Mouse (Mus musculus): ENCODE results near the gene Cdh18.
"Not testable (repeated sequence)": the region's sequence is repeated elsewhere in the genome, so short reads cannot be mapped to it uniquely, and the experiment has no call there.

Cdh18 gene

GRCm38 (mm10) chr15:22947234-22947633 lies 398.4 kb downstream of the Cdh18 start:
- DNase-seq (ENCODE audit: low read depth) = no peak

DNA sequence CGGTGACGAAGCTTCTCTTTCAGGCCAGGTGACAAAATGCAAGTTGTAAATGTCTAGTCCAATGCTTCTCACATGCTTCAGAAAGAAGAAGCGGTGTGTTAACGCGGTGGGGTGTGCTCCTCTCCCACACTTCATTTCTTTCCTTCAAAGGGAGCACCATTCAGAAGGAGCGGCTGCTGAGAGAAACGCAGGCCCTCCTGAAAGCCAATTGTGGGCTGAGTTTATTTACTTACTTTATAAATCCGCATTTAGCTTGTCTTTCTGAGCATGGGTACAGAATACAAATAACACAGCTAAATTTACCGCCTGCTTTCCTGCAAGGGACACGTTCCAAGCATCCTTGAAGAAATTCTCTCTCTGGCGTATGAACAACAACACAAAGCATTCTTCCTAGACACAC lies 420.6 kb downstream of the Cdh18 start:
- DNase-seq (ENCODE audit: low read depth) = no peak

DNA sequence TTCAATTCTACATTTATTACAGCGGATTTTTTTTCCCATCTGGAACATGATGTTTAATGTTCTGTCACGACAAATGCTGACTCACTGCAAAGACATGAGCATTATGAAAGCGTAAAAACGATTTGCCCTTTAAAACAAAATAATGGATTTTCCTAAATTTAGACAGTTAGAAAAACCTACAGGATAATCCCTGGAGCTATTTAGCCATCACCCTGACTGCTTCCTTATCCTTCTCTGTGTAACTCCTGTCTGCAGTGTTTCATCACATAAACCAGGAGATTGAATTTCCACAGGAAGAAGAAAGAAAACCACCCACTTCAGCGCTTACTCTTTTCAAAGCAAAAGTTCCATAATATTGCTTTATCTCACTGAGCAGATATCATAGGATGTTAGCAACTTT lies 431.3 kb downstream of the Cdh18 start:
- no peak for DNase-seq (ENCODE audit: low read depth)

DNA sequence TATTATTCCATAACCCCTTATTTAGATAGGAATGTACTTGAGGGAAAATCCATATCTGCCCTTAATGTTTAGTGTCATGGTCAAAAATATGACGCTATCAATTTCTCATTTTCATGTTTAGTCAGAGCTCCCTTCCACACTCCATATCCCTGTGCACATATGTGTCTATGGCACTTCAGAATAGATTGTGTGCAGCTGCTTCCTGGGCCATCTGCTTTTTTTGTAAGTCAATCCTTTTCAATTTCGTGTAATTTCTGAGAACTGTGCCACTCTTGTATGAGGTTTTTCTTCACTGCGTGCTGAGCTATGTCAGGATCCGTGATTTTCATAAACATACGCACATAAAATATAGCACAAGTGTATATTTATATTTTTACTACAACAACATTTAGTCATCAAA lies 435.8 kb downstream of the Cdh18 start:
- no peak for DNase-seq (ENCODE audit: low read depth)

DNA sequence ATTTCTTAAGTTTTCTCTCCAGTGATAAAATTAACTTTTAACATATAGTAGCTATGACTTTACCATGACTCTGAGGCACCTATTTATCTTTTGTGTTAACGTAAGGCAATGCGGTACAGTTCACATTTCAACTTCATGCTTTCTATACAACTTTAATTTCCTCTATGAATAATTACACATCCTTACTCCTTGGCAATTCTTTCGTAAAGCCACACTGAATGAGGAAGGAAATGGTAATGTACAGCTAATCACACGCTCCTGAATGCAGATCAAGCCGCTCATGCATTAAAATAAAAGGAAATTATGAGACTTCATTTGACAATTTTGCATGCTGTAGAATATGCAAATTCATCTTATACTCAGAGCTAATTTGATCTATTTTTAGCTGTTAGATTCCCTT lies 467.9 kb downstream of the Cdh18 start:
- no peak for DNase-seq (ENCODE audit: low read depth)

DNA sequence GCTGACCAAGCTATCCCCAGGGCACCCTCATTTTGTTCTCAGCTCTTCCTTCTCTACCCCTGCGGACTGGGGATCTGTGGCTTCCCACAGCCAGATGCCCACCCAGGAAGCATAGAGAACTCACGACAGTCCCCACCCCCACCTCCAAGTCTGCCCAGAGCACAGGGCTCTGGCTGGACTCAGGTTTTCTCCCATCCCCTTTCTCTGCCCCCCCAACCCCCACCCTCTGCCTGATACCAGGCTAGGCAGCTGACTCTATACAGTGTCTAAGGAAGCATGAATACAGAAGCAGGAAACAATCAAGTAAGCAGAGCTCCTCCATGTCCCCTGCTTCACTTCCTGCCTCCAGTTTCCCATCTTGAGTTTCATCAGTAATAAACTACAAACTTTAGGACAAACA lies 472.3 kb downstream of the Cdh18 start:
- DNase-seq (ENCODE audit: low read depth) = no peak

DNA sequence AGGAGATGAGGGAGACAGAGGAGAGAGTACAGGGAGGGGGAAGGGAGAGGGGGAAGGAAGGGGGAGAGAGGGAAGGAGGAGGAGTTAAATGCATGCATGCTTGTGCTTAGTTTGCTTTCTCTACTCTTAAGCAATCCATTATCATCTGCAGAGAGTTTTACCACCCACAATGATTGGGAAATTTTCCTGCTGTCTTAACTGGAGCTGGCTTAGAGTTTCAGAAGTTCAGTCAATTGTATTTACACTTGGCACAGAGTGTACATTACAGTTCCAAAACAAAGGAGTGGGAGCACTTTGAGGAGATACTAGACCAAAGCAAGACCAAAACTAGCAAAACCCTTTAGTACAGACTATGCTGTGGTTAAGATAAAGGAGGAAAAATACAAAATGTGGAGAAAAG lies 473.8 kb downstream of the Cdh18 start:
- no peak for DNase-seq (ENCODE audit: low read depth)

GRCm38 (mm10) chr15:23035551-23036207 lies 486.9 kb downstream of the Cdh18 start:
- DNase-seq (ENCODE audit: low read depth) = no peak

- DNase-seq (ENCODE audit: low read depth) = no peak
These were observed 487.6 kb downstream of the Cdh18 start for GRCm38 (mm10) chr15:23036208-23037065.

DNA sequence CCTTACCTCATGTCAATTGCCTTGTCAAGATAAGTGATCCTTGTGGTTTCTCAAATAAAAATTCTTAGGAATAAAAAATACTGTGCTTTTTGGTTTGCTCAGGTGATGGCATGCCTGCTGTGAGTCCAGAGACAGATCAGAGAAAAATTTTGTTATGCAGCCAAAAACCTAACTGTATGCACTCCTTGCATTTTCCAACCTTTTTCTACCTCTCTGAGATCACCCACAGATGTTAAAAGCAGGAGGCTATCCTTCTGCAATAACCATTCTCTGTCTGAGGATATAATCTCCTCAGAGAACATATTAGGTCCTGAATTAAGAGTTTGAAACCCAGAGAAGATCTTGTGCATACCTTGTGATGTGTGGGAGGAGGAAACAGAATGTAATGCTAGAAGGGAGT lies 488.7 kb downstream of the Cdh18 start:
- no peak for DNase-seq (ENCODE audit: low read depth)

GRCm38 (mm10) chr15:23046127-23046785 lies 497.4 kb downstream of the Cdh18 start:
- no peak for DNase-seq (ENCODE audit: low read depth)

DNA sequence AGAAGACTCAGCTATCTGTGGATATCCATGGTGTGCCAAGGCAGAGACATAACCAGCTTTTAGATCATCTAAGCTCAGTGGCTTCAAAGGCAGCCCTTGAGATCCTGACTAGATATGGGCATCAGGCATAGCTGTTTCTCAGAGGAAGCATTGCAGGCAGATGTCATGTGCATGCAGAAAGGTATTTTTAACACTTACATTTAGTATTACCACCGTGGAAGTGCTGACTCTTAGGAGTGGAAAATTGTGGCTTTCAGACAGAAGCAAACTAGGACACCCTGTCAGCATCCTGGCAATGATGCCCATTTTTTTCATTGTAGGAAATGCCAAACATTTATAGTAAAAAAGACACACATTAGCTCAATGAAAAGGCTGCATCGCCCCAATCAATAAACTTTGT lies 503.2 kb downstream of the Cdh18 start:
- DNase-seq (ENCODE audit: low read depth) = no peak

DNA sequence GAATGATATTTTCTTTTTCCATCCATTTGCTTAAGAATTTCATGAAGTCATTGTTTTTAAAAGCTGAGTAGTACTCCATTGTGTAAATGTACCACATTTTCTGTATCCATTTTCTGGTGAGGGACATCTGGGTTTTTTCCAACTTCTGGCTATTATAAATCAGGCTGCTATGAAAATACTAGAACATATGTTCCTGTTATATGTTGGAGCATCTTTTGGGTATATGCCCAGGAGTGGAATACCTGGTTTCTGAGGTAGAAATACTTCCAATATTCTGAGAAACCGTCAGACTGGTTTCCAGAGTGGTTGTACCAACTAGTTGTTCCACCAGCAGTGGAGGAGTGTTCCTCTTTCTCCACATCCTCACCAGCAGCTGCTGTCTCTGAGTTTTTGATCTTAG lies 536.5 kb downstream of the Cdh18 start:
- not testable (repeated sequence) for DNase-seq (ENCODE audit: low read depth)

GRCm38 (mm10) chr15:23087535-23087934 lies 538.7 kb downstream of the Cdh18 start:
- DNase-seq (ENCODE audit: low read depth) = no peak

DNA sequence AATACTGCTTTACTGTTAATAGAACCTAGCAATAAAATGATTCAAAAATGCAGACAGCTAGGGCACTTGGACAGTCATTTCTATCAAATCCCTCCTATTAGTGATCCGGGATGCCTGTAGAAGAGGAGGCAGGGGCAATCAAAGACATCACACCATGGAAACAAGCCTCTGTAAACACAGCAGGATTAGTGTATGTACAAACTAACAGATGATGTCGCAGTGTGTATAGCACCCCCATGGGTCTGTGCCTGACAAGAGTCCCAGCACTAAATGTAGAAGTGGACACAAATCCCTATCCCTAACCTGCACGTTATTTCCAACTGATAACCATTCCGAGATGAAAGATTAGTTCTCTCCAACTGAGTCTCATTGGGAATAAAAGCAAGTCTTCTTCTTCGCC lies 547.8 kb downstream of the Cdh18 start:
- no peak for DNase-seq (ENCODE audit: low read depth)

DNA sequence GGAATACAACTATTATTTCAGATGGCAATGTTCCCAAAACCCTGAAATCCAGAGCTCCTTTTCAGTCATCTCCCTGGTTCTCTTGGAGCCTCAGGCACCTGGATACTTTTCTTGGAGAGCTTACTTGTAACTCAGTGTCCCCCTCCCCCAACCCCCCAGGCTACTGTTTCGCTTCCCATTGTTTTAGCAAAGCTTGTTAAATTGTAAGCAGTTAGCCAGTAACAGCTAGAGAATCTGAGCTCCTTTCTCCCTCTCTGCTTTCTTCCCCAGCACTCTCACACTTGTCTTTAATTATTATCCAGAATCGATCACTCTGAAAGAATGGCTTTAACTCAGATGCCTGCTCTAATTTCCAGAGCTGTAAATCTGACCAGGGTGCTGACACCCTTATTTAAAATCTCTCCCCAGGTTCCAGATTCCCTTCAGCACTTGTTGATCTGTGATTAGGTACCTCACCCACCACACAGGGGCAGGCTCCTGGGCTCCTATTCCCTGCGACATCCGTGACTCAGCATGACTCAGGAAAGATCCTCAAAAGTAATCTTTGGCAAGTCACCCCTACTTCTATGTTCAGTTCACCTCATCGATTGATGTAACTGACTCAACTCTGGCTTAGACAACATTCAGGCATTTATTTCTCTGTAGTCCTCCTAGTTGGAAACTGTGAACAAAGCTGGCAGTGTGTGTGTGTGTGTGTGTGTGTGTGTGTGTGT lies 556.0 kb downstream of the Cdh18 start:
- no peak for DNase-seq (ENCODE audit: low read depth)

DNA sequence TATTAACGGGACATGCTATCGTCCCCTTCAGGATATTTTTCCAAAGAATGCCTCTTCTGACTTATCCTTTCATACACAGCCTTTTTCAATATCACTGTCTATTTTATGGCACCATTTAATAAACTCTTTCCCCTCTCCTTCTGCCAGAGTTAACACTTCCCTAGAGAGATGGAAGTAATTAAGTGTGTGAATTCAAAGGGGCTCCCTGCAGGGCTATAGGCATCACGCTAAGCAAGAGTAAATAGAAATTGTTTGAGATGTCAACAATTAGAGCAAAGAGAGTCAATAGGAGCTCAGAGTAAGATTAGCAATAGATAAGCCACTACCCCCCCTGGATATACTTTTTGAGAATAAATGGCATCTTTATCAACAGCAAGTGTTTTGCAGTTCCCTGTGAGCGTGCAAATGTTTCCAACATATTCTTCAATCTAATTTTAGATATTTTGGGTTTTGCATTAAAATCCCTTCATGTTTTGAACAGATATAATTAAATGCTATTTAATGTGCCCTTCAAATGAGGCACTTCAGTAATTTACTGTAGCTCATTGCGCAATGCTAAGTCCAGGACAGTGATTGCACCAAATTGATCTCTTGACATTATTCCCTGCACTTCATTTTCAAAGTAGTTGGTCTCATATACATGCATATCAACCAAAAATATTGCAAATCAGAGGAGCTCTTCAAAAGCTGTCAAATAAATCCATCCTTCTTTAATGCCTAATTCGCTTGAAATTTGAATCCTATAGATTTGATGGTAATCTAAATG lies 586.3 kb downstream of the Cdh18 start:
- DNase-seq (ENCODE audit: low read depth) = no peak

- DNase-seq (ENCODE audit: low read depth) = no peak
These were observed 588.1 kb downstream of the Cdh18 start for GRCm38 (mm10) chr15:23136971-23137370.

DNA sequence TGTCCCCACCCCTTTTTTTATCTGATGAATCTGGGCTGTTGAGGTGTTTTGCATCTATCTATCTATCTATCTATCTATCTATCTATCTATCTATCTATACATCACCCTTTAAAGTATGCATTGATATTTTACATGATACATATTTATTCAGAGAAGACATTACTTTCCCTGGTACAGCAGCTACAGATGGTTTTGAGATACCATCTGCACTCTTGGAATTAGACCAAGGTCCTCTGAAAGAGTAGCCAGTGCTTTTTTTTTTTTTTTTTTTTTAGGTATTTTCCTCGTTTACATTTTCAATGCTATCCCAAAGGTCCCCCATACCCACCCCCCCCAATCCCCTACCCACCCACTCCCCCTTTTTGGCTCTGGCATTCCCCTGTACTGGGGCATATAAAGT lies 594.1 kb downstream of the Cdh18 start:
- DNase-seq (ENCODE audit: low read depth) = not testable (repeated sequence)

GRCm38 (mm10) chr15:23155883-23156282 lies 607.1 kb downstream of the Cdh18 start:
- no peak for DNase-seq (ENCODE audit: low read depth)

GRCm38 (mm10) chr15:23164869-23165268 lies 616.0 kb downstream of the Cdh18 start:
- DNase-seq (ENCODE audit: low read depth) = no peak

DNA sequence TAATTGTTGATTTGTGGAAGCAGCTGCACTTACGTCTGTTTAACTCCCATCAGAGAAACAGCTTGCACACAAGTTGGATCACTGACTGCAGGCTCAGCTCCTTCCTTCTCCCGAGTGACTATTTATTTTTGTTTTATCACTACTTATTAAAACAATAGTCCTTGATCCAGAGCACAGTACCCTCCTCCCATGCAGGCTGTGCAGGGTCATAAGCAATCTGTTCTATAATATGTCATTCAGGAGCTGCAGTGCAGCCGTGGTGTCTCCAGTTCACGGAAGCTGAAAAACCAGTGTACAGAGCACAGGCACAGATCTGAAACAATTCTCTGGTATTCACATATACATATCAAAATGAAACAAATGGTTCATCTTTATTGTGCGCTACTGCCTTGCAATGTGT lies 625.8 kb downstream of the Cdh18 start:
- no peak for DNase-seq (ENCODE audit: low read depth)
